Mouse (Mus musculus) layer of hippocampus, postnatal 25 days (tissue): ENCODE results near the gene Dnajc7. TPM values are rescaled to one million over a fixed set of nuclear protein-coding genes. Genes with fewer than 3 reads are reported as not detected.
"Not testable (repeated sequence)": the region's sequence is repeated elsewhere in the genome, so short reads cannot be mapped to it uniquely, and the experiment has no call there.

ENCODE experiments used
- DNase-seq, 2 experiments: peaks; one replicate each; pipeline ENCODE4 v3.0.0; 2022; ENCODE audit warnings: mixed read lengths in 2 of 2, low spot score in 1 of 2; ENCODE audit errors: extremely low spot score in 1 of 2
- total RNA-seq, 2 experiments: library from RNA; stranded (reverse); gene quantifications; 2 replicates each; pipeline ENCODE4 v1.2.3; 2021

The Dnajc7 gene
- total RNA-seq, 2 experiments from 2014 or later: 234 to 286 TPM

DNA sequence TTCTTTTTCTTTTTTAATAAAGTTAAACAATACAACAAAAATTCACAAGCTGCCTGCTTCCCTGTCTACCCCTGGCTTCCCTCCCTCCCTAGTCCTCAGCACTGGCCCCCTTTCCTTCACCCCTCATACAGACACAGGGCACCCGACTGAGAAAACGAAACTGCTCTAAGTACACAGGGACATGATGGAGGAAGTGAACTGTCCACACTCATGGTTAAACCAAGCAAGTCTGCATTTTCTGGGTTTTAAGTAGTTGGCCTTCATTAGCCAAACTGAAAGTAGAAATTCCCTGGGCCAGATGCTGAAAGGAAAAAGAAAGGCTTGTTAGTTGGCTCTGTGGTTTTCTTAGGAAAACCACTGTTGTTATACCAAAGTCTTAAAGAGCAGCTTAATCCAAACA is 37.1 kb downstream of the Dnajc7 start:
- no peak for DNase-seq

DNA sequence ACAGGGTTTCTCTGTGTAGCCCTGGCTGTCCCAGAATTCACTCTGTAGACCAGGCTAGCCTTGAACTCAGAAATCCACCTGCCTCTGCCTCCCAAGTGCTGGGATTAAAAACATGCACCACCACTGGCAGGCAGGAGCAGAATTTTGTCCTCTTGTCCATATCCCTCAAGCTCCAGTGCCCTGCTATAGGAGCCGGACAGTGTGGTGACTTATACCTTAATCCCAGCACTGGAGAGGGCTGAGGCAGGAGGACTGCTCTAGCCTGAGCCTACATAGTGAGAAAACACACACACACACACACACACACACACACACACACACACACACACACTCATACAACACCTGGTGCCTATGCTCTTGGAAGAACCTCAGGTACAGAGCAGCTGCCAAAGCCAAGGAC is 37.6 kb downstream of the Dnajc7 start:
- DNase-seq: not testable (repeated sequence)

DNA sequence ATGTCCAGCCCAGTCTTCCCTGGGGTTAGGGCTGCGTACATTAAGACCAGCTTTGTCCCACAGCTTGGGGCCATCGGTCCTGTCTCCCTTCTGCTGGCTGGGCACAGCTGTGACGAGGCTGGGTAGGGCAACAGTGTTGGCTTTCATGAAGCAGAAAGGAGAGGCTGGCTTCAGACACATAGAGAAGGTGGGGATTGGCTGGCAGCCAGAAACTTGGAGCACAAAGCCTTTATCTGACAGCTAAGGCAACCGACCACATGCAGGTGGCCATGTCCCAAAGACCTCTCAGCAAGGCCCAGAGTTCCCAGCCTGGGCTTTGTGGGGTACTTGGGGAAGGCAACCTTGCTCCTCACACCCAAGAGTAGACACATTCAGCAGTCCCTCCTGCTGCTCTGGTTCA is 38.2 kb downstream of the Dnajc7 start:
- peak in 1 of 2 experiments; percentile 45 for DNase-seq

DNA sequence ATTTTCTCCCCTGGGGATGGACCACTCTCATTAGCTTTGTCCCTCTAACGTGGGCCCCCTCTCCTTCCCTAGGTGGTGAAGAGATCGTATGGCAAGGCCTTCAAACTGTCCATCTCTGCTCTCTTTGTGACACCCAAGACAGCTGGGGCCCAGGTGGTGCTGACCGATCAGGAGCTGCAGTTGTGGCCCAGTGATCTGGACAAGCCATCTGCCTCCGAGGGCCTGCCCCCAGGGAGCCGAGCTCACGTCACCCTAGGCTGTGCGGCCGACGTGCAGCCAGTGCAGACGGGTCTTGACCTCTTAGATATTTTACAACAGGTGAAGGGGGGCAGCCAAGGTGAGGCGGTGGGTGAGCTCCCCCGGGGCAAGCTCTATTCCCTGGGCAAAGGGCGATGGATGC is 39.7 kb downstream of the Dnajc7 start:
- DNase-seq: no peak

DNA sequence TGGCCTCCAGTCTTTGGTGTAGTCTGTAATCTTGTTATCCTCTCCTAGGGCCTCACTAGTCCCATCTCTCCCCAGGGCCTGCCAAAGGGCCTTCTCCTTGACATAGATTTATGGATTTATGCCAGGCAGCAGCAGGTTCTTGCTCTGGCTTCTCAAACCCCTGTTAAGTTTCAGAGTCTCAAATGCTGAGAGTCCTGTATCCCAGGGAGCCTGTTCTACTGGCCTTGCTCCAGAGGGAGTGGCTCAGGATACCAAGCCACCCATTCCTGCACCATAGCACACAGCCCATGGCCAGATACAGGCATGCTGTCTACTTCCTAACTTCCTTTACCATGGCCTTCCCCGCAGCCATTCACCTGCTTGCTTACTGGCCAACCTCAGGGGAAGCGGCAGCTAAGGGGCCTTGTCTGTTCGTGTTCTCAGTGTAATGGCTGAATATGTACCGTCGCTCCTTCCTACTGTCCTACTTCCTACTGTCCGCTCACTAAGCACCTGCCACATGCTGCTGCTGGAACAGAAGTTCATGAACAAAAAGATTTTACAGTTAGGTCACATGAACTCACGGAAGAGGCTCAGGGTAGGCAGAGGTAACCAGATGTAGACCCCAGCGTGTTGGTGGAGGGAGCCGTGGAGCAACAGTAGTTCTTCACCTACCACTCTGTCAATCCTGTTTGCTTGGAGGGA is 40.7 kb downstream of the Dnajc7 start:
- no peak for DNase-seq

DNA sequence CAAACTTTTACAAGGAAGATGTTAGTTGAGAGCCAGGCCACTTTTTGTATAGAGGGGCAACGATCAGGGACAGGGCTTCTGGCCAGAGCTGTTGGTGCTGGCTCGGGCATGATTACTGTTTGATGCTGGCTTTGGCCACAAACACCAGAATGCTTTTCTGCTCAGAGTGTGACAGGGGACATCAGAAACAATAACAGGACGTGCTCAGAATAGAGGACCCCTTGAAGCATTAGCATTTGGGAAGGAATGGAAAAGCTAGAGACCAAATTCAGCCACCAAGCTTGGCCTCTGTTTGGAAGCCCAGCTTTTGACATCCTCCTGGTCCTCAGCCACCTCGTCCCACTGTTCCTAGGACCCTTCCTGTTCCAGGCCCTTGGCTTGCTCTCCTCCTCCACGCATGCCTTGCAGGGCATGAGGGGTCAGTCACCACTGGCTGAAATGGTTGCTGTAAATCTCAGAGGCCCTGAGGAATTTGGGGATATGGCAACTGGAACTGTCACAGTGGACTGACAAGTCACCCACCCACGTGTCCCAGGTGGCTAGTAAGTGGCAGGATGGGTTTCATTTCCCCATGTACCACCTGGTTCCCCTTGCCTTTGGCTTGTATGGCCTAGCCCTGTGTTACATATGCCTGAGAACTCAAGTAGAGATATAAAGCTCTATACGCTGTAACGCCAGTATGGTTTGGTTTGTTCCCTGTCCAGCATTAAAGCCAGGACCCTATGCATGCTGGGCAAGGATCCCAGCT is 41.9 kb downstream of the Dnajc7 start:
- DNase-seq: no peak

DNA sequence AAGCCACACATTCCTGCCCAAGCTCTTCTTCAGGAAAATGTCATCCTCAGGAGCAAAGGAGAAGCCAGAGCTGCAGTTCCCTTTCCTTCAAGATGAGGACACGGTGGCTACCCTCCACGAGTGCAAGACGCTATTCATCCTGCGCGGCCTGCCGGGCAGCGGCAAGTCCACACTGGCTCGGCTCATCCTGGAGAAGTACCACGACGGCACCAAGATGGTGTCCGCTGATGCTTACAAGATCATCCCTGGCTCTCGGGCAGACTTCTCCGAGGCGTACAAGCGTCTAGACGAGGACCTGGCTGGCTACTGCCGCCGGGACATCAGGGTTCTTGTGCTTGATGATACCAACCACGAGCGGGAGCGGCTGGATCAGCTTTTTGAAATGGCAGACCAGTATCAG is 43.7 kb downstream of the Dnajc7 start:
- DNase-seq: no peak

DNA sequence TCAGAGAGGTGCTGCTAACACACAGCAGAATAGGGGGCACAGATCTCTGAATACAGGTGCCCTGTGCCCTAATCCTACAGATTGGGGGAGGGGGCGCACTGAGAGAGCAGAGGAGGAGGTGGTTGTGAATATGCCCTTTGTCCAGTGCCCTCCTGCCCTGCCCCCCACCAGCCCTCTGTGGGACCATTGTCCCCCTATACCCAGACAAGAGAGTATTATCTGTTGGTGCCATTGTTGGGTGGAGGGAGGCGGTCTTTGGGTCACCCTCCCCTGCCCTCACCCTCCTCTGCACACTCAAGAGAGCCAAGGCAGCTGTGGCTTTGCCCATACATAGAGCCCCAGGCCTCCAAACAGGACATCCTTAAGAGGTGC is 44.5 kb downstream of the Dnajc7 start:
- peak in 1 of 2 experiments; percentile 38 for DNase-seq

DNA sequence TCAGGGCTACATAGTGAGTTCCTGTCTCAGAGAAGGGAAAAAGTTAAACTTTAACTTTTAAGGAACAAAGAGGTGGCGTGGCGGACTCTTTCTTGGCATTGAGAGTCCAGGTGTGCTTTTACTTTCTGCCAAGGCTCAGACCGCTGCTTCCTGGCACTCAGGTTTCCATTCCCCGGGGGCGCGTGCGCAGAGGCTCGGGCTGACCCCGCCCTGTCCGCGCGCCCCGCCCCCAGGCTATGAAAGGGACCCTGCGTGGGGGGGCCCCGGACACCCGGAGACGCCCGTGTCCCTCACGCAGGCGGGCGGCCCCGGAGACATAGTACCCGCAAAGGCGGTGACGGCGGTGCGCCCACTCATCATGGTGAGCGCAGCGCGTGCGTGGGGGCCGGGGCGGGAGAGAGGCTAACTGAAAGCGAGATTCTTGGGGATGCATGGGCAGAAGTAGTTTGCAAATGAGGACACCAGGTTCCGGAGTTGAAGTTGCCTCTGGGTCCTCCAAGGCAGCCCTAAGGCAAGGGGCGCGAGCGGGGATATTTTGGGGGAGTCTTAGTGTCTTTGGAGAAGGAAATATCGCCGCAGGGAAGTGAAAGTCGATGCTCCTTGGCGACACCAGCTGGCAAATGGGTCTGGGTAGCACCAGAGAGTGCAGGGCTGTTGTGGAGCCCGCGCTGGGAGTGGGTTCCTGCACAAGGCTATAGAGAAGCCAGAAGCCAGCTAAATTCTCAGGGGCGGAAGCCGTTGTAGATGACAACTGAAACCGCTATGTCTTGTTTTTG is 45.1 kb downstream of the Dnajc7 start, which contains the start of gene Cnp:
Gene Cnp (plus strand): TSS at position 197 of the 776 bp plus-strand sequence.
- peak in 1 of 2 experiments; percentile 65 for DNase-seq

DNA sequence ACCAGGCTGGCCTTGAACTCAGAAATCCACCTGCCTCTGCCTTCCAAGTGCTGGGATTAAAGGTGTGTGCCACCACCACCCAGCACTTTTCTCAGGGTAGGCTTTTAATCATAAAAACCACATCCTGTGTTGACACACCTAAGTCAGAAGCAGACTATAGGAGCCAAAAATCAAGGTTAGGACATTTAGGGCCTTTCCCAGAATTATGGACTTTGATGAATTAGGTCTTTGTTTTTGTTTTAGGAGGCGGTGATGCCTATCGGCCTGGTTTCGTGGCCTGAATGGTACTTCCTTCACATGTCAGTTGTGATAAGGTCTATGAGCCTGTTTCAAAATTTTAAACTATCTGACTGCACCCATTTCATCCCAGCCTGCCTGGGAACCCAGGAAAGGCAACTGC is 45.8 kb downstream of the Dnajc7 start:
- no peak for DNase-seq

DNA sequence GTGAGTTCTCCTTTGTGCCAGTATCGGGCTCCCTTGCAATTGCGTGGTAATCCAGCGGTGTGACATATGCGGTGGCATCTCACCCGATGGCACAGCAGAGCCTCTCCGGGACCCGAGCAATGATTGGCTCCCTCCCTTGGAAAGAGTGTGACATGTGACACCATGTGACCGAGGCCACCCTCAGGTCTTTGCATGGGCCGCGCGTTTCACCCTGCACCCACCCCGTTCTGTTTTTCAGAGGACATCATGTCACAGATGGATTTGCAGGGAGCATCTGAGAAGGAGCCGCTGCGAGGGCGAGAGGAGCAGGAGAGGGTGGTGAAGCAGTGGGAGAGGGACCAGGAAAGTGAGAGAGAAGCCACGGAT is 48.8 kb downstream of the Dnajc7 start:
- DNase-seq: peak in 1 of 2 experiments; percentile 23

DNA sequence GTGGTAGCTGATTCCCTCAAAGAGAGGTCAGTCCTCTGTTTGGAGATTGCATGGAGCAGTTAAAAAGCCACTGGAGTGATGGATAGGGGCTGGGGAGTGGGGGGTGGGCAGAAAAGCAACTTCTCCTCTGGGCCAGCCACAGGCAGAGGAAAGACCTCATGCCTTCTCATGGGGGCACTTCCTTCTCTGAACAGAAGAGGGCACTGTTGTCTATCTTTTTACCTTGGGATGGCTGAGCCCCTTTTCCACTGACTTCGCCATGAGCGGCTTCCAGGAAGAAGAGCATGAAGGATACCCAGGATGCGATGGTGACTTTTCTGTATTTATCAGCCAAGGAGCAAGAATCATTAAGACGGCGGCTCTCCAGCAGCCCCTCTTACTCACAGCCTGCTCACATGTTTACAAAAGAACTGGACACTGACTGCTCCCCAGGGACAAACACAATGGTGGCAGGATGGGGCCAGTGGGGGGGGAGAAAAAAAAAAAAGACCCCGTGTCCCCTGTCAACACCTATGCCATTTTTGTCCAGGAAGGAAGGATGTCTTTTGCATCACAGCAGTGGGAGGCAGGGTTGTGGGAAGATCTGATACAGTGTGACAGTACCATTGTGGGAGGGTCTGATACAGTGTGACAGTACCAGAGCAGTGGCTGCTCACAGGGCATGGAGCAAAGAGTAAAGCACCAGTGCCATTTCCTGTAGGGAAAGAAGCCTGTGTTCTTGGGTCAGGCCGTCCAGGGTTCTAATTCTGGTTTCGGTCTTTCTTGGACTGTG is 49.4 kb downstream of the Dnajc7 start:
- DNase-seq: peak; percentile 56 to 84

DNA sequence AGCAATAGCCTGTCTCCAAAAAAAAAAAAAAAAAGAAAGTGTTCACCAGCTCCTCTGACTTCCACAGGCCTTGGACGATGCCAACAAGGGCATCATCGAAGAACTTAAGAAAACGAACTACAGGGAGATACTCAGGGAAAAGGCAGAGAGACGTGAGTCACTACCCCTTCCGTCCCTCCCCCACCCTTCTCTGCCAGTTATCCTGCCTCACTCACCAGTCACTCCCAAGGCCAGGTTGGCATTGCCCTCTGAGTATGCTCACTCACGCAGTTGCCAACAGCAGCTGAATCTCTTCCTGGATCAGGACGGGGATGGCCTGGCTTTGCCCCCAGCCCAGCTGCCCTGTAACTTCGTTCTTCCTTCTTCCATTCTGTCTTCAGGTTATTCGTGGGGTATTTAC is 50.2 kb downstream of the Dnajc7 start:
- no peak for DNase-seq

DNA sequence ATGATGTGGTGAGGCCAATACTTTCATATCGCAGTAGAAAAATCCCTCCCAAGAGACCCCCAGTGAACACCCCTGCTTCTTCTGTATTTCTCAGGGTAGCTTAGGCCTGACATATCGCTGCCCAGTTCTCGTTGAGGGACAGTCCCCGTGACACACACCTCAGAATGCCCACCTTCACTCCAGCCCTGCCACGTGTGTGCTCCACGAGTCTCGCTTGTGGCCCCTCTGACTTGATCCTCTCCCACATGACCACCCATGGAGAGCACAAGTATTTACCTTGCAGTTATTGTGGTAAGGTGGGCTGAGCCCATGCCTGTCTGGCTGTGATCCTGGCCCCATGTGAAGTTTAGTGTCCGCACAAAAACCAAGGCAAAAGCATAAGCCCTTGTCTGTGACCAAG is 51.3 kb downstream of the Dnajc7 start:
- DNase-seq: no peak

DNA sequence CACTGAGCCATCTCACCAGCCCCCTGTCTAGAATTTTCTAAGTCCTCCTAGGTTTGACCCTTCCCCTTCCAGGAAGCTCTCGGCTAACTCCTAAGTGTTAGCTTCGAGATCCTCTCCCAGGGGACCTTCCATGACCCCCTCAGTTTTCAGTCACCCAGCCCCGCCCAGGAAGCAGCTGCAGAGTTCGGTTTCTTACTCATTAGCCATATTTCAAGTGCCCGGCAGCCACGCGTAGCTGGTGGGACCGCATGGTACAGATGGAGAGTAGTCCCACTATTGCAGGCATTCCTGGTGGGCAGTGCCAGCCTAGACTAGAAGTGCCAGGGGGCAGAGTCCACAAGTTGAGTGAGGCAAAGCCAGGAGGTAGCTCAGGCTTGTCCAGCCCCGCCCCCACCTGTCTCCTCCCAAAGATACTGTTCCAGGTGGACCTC is 52.1 kb downstream of the Dnajc7 start:
- no peak for DNase-seq

DNA sequence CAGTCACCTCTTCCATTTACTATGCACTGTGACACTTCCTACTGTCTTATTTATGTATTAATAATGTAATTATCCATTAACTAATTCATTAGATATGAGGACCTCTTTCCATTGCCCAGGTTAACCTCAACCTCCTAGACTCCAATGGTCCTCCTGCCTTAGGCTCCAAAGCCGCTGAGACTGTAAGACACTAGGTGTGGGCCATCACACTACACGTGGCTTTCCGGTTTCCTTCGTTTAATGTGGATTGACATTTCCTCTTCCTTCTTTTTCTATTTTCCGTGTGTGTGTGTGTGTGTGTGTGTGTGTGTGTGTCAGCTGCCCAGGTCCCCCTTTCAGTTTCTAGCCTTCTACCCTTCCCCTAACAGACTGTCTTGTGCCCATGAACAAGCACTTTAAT is 52.7 kb downstream of the Dnajc7 start:
- DNase-seq: no peak

DNA sequence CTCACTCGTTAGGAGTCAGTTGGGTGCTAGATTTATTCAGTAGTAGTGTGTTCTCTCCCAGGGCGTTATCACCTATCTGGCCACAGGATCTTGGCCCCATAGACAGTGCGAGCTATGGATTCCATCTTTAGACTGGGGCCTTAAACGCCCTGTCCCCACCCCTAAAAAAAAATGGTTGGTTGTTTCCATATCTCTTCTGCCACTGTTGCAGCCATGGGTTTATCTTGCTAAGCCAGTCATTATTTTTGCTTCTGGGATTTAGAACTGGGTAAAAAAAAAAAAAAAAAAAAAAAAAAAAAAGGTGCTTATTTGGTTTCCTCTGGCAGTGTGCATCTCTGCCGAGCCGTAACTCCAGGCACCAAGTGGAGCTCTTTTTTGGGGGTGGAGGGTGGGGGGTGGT is 55.3 kb downstream of the Dnajc7 start:
- DNase-seq: no peak

DNA sequence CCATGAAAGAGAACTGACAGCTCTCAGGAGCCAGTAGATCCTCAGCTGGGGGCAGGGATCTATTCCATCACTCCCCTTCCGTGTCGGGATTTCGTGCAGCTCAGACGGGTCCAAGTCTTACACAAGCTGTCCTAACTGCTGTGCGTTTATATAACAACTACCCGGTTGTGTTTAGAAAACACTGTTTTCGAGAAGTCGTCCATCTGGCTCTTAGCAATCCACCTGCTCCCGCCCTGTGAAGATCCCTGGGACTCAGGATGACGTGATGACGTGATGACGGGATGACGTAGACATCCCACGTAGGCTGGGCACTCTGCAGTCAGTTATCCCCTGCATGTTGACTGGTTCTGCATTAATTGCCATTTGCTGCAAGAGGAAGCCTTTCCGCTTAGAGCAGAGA is 55.7 kb downstream of the Dnajc7 start:
- peak; percentile 49 to 59 for DNase-seq

DNA sequence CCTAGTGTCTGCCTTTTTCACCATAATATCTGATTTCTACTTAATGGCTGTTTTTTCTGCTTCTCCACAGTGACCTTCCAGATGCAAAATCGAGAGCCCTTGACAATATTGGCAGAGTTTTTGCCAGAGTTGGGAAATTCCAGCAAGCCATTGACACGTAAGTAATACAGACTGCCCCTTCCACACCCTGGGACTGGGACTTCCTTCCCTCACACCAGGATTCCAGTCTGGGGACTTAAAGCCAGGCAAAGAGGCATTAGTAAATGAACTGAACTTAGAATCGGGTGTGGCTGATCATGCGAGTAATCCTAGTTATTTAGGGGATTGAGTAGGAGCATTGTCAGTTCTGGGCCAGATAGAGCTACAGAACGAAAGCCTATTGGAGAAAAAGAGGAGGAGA is 58.2 kb downstream of the Dnajc7 start:
- no peak for DNase-seq

DNA sequence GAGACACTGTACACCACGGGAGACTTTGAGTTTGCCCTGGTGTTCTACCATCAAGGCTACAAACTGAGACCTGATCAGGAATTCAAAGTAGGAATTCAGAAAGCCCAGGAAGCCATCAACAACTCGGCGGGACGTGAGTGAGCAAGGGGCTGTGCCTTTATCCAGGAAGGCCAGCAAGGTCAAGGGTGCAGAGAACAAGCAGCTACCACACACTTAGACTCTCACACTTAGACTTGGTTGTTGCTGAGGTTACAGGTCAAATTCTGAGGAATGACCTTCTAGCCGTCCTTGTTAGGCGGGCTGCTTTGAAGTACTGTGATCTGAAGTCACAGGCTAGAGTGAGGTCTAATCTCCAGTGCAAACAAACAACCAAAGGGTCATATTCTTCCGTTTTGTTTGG is 60.5 kb downstream of the Dnajc7 start:
- no peak for DNase-seq

DNA sequence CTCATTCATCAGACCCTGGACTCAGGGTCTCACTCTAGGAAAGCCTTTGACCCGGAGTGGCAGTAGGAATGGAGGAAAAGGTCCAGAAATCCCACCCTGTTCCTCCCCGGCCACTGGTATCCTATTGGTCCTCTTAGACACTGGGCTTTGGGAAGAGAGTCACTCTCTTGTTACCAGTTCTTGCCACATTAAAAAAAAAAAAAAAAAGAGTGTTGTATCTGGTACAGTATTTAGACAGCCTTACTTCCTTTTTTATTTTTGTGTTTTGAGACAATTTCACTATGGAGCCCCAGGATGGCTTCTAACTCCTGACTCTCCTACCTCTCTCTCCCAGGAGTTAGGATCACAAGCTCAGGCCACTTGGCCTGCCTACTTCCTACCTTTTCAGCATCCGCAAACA is 62.4 kb downstream of the Dnajc7 start:
- DNase-seq: no peak
